Mouse (Mus musculus): Measurements from ENCODE around the gene 1700012B09Rik. TPM values are rescaled to one million over a fixed set of nuclear protein-coding genes. Genes with fewer than 3 reads are reported as not detected.

The 1700012B09Rik gene
- polyA plus RNA-seq, 1 experiment: 0.41 TPM

DNA sequence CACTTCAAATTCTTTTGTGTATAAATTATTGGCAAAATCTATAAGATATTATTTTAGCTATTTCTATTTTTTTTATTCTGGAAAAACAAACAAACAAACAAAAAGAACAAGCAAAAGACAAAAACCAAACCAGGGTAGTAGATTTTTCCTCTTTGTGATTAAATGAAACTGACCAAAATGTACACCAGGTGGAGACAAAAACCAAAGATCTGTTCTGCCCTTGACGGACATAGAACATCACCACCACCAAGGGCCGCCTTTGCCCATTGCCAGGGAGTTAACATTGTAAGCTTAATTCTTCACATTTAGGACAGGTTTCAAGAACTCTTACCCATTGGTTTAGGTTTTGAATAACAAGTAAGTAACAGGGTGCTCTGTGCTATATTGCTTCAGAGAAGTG lies 3.0 kb upstream of the 1700012B09Rik start:
- H3K4me3 ChIP-seq (replicated peaks; ENCODE audit: insufficient read depth, low read depth, low read length): no peak overlapping the region
- WGBS: 24% methylated on average over 2 of the region's 2 CpGs
- no peaks in the 10 kb centered on the region for H3K27me3 ChIP-seq (ENCODE audit: control insufficient read depth, insufficient read depth, low read length)
- H3K4me1 ChIP-seq (ENCODE audit: control insufficient read depth, insufficient read depth, low read length): 0 out of 2 replicates have a peak, but pooled peaks cover 3% of the 10 kb centered on the region
- H3K27ac ChIP-seq (ENCODE audit: insufficient read depth, low read length): no peak overlapping the region
- TF ChIP-seq POLR2A (IDR thresholded peaks at IDR 0.05; ENCODE audit: borderline replicate concordance, insufficient read depth, low read length) (no peak), CTCF (IDR thresholded peaks at IDR 0.05; ENCODE audit: borderline replicate concordance, insufficient read depth, low read depth, low read length) (no peak)
- DNase-seq: no peak

- no peak for TF ChIP-seq CTCF (IDR thresholded peaks at IDR 0.05; ENCODE audit: borderline replicate concordance, insufficient read depth, low read depth, low read length)
- no peak for TF ChIP-seq POLR2A (IDR thresholded peaks at IDR 0.05; ENCODE audit: borderline replicate concordance, insufficient read depth, low read length)
- H3K27ac ChIP-seq (ENCODE audit: insufficient read depth, low read length): no peak overlapping the region
- 0 out of 2 replicates have a peak, but pooled peaks cover 3% of the 10 kb centered on the region for H3K4me1 ChIP-seq (ENCODE audit: control insufficient read depth, insufficient read depth, low read length)
- 85% methylated on average over 2 of the region's 2 CpGs for WGBS
- no peak overlapping the region for H3K4me3 ChIP-seq (replicated peaks; ENCODE audit: insufficient read depth, low read depth, low read length)
- DNase-seq: no peak
- H3K27me3 ChIP-seq (ENCODE audit: control insufficient read depth, insufficient read depth, low read length): no peaks in the 10 kb centered on the region
Observed at GRCm38 (mm10) chr9:14772074-14772473, 1.2 kb upstream of the 1700012B09Rik start.

- 40% methylated on average over 6 of the region's 6 CpGs for WGBS
- Histone ChIP-seq H3K4me1 (ENCODE audit: control insufficient read depth, insufficient read depth, low read length) (0 out of 2 replicates have a peak, but pooled peaks cover 3% of the 10 kb centered on the region), H3K27me3 (ENCODE audit: control insufficient read depth, insufficient read depth, low read length) (no peaks in the 10 kb centered on the region), H3K27ac (ENCODE audit: insufficient read depth, low read length) (no peak overlapping the region), H3K4me3 (replicated peaks; ENCODE audit: insufficient read depth, low read depth, low read length) (no peak overlapping the region)
- DNase-seq: no peak
- TF ChIP-seq CTCF (IDR thresholded peaks at IDR 0.05; ENCODE audit: borderline replicate concordance, insufficient read depth, low read depth, low read length) (no peak), POLR2A (IDR thresholded peaks at IDR 0.05; ENCODE audit: borderline replicate concordance, insufficient read depth, low read length) (no peak)
Observed at GRCm38 (mm10) chr9:14769811-14770210, 1.0 kb downstream of the 1700012B09Rik start.

DNA sequence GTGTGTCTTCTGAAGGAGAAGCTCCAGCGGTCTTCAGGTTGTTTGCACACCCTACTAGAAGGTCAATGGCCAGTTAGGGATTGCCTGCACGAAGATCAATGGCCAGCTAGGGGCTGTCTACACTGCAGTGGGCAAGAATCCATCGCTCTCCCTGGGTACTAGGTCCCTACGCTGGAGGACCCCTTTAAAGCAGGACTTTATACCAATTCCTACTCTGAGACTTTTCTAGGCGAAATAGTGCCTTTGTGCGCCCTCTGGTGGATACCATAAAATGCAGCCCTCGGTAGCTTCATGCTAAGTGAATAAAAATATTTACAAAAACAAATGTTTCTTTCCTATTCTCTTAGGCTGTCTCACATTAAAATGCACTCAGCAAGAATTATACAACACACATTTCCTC lies 6.1 kb downstream of the 1700012B09Rik start:
- Histone ChIP-seq H3K4me1 (ENCODE audit: control insufficient read depth, insufficient read depth, low read length) (no peaks in the 10 kb centered on the region), H3K27me3 (ENCODE audit: control insufficient read depth, insufficient read depth, low read length) (no peaks in the 10 kb centered on the region), H3K4me3 (replicated peaks; ENCODE audit: insufficient read depth, low read depth, low read length) (no peak overlapping the region), H3K27ac (ENCODE audit: insufficient read depth, low read length) (no peak overlapping the region)
- TF ChIP-seq POLR2A (IDR thresholded peaks at IDR 0.05; ENCODE audit: borderline replicate concordance, insufficient read depth, low read length) (no peak), CTCF (IDR thresholded peaks at IDR 0.05; ENCODE audit: borderline replicate concordance, insufficient read depth, low read depth, low read length) (peak; percentile 20; the same call in 1 of the 2 replicates)
- DNase-seq: peak; percentile 15 to 20
- WGBS: 21% methylated on average over 7 of the region's 7 CpGs

DNA sequence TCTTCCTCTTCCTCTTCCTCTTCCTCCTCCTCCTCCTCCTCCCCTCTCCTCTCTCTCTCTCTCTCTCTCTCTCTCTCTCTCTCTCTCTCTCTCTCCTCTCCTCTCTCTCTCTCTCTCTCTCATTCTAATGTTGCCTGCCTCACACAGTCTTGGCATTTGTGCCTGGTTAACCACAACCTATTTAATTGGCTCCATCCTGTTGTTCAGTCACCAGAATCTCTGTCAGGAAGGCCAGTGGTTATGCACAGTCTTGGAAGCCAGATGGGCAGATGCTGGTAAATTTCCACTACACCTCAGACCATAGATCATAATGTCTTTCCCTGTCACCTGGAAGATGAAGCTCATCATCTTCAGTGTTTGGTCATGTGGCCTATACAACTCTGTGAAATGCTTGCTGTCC lies 11.6 kb downstream of the 1700012B09Rik start:
- no peak for DNase-seq
- H3K4me1 ChIP-seq (ENCODE audit: control insufficient read depth, insufficient read depth, low read length): no peaks in the 10 kb centered on the region
- no peak overlapping the region for H3K27ac ChIP-seq (ENCODE audit: insufficient read depth, low read length)
- H3K27me3 ChIP-seq (ENCODE audit: control insufficient read depth, insufficient read depth, low read length): no peaks in the 10 kb centered on the region
- no peak for TF ChIP-seq CTCF (IDR thresholded peaks at IDR 0.05; ENCODE audit: borderline replicate concordance, insufficient read depth, low read depth, low read length)
- no peak for TF ChIP-seq POLR2A (IDR thresholded peaks at IDR 0.05; ENCODE audit: borderline replicate concordance, insufficient read depth, low read length)
- H3K4me3 ChIP-seq (replicated peaks; ENCODE audit: insufficient read depth, low read depth, low read length): no peak overlapping the region

DNA sequence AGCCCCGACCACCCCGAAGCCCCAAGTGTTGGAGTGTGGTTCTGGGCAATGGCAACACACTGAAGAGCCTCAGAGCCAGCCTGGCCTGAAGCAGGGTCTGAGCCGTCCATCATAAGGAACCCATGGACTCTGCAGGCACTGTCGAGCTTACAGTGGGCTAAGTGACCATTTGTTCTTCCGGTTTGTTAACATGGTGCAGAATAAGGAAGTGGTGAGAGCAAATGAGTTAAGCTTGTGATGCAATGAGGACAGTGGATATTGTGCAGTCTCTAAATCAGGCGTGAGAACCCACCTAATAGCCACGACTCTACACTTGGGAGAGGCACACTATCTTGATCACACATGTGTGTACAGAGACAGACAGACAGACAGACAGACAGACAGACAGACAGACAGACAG lies 12.2 kb downstream of the 1700012B09Rik start:
- TF ChIP-seq POLR2A (IDR thresholded peaks at IDR 0.05; ENCODE audit: borderline replicate concordance, insufficient read depth, low read length) (no peak), CTCF (IDR thresholded peaks at IDR 0.05; ENCODE audit: borderline replicate concordance, insufficient read depth, low read depth, low read length) (no peak)
- DNase-seq: no peak
- H3K27me3 ChIP-seq (ENCODE audit: control insufficient read depth, insufficient read depth, low read length): no peaks in the 10 kb centered on the region
- H3K4me1 ChIP-seq (ENCODE audit: control insufficient read depth, insufficient read depth, low read length): no peaks in the 10 kb centered on the region
- 64% methylated on average over 7 of the region's 7 CpGs for WGBS
- no peak overlapping the region for H3K27ac ChIP-seq (ENCODE audit: insufficient read depth, low read length)
- no peak overlapping the region for H3K4me3 ChIP-seq (replicated peaks; ENCODE audit: insufficient read depth, low read depth, low read length)

DNA sequence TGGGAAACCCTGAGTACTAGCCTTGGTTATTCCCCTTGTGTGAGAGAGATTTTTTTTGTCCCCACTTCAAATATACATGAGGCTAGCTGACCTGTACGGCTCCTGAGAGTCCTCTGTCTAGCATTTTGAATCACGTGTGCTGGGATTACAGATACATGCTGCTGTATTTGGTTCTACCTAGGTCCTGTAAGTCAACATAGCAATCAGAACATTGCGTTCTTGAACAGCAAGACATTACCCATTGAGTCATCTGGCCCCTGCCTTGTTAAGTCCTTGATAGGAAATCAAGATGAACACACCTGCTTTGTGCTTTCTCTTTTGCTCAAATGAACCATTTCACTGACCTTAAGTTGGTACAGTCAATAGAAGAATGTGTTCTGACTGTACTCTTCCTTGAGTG lies 16.4 kb downstream of the 1700012B09Rik start:
- H3K27ac ChIP-seq (ENCODE audit: insufficient read depth, low read length): no peak overlapping the region
- no peaks in the 10 kb centered on the region; the same call in 1 of the 2 replicates for H3K27me3 ChIP-seq (ENCODE audit: control insufficient read depth, insufficient read depth, low read length)
- 90% methylated on average over 3 of the region's 3 CpGs for WGBS
- TF ChIP-seq POLR2A (IDR thresholded peaks at IDR 0.05; ENCODE audit: borderline replicate concordance, insufficient read depth, low read length): no peak
- H3K4me3 ChIP-seq (replicated peaks; ENCODE audit: insufficient read depth, low read depth, low read length): no peak overlapping the region
- DNase-seq: no peak
- H3K4me1 ChIP-seq (ENCODE audit: control insufficient read depth, insufficient read depth, low read length): no peaks in the 10 kb centered on the region

DNA sequence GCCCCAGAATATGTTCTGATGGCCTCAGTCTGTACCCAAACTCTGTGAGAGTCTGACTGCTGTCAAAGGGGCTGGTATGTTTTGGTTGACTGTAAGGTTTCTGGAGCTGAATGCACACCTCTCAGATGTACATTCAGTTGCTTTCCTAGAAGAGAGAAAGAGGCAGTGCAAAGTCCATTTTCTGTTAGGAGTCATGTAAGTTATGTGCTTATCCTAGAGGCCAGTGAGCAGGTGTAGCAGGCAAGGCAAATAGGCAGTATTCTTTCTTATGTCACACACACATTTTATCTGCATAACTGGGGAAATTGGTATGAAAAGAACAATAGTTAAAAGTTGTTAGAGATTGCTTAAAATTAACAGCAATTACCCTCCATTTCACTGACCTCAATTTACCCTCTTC lies 16.9 kb downstream of the 1700012B09Rik start:
- TF ChIP-seq POLR2A (IDR thresholded peaks at IDR 0.05; ENCODE audit: borderline replicate concordance, insufficient read depth, low read length) (no peak), CTCF (IDR thresholded peaks at IDR 0.05; ENCODE audit: borderline replicate concordance, insufficient read depth, low read depth, low read length) (no peak)
- no peak for DNase-seq
- Histone ChIP-seq H3K27ac (ENCODE audit: insufficient read depth, low read length) (no peak overlapping the region), H3K27me3 (ENCODE audit: control insufficient read depth, insufficient read depth, low read length) (no peaks in the 10 kb centered on the region; the same call in 1 of the 2 replicates), H3K4me3 (replicated peaks; ENCODE audit: insufficient read depth, low read depth, low read length) (no peak overlapping the region), H3K4me1 (ENCODE audit: control insufficient read depth, insufficient read depth, low read length) (no peaks in the 10 kb centered on the region)
